Mouse (Mus musculus) layer of hippocampus, postnatal 36 days (tissue): ENCODE measurements around the gene Tmprss9. TPM values are rescaled to one million over a fixed set of nuclear protein-coding genes. Genes with fewer than 3 reads are reported as not detected.

Source experiments
- DNase-seq, 2 experiments: peaks; one replicate each; pipeline ENCODE4 v3.0.0; 2022
- microRNA-seq, 2 experiments: library from miRNA; unstranded; fragments of <30 nt; microRNA quantifications; one replicate each; pipeline ENCODE4 v1.2.0; 2021
- total RNA-seq, 2 experiments: library from RNA; stranded (reverse); gene quantifications; 2 replicates each; pipeline ENCODE4 v1.2.3; 2021

Tmprss9 gene
- total RNA-seq, 2 experiments from 2014 or later: 0.15 to 0.40 TPM

- DNase-seq: no peak
Measured at GRCm38 (mm10) chr10:80938831-80939550, 67.3 kb downstream of the Tmprss9 start.

GRCm38 (mm10) chr10:80939671-80940070 is 68.0 kb downstream of the Tmprss9 start:
- DNase-seq: peak; percentile 65 to 73

GRCm38 (mm10) chr10:80940320-80940987 is 68.8 kb downstream of the Tmprss9 start:
- DNase-seq: no peak

- no peak for DNase-seq
Measured at GRCm38 (mm10) chr10:80940988-80941347, 69.3 kb downstream of the Tmprss9 start.

- DNase-seq: no peak
Measured at GRCm38 (mm10) chr10:80942919-80943318, 71.3 kb downstream of the Tmprss9 start.

GRCm38 (mm10) chr10:80943701-80944100 is 72.1 kb downstream of the Tmprss9 start:
- DNase-seq: no peak

GRCm38 (mm10) chr10:80944231-80944630 is 72.6 kb downstream of the Tmprss9 start:
- DNase-seq: no peak

- no peak for DNase-seq
Measured at GRCm38 (mm10) chr10:80946684-80947437, 75.2 kb downstream of the Tmprss9 start.

- DNase-seq: no peak
Measured at GRCm38 (mm10) chr10:80947802-80948201, 76.2 kb downstream of the Tmprss9 start.

- DNase-seq: no peak
Measured at GRCm38 (mm10) chr10:80948570-80948969, 76.9 kb downstream of the Tmprss9 start.

- no peak for DNase-seq
Measured at GRCm38 (mm10) chr10:80949081-80949480, 77.4 kb downstream of the Tmprss9 start.

Small RNA genes within 50 kb of the gene (microRNA-seq; reads per million reads assigned to microRNA genes)
- gene Mir1982: 4.4 to 5.7 reads per million in 2 experiments

Other genes with a start within 250 kb of the Tmprss9 start
- 100 to 1,000 TPM; 216 to 241 TPM for gene Csnk1g2, start 249.0 kb upstream of the Tmprss9 start, total RNA-seq
- gene Btbd2, start 214.8 kb upstream of the Tmprss9 start, total RNA-seq: 100 to 1,000 TPM; 102 to 106 TPM
- gene Mknk2, start 193.7 kb upstream of the Tmprss9 start, total RNA-seq: 10 to 100 TPM; 44.7 to 52.3 TPM
- 10 to 100 TPM; 16.0 to 16.1 TPM for gene Mob3a, start 169.9 kb upstream of the Tmprss9 start, total RNA-seq
- 10 to 100 TPM; 49.7 to 57.0 TPM for gene Izumo4, start 169.7 kb upstream of the Tmprss9 start, total RNA-seq
- 100 to 1,000 TPM; 142 to 147 TPM for gene Ap3d1, start 129.6 kb upstream of the Tmprss9 start, total RNA-seq
- 10 to 100 TPM; 48.6 to 61.9 TPM for gene Dot1l, start 116.6 kb upstream of the Tmprss9 start, total RNA-seq
- gene Sf3a2, start 73.7 kb upstream of the Tmprss9 start, total RNA-seq: 10 to 100 TPM; 43.8 to 47.1 TPM
- gene Plekhj1, start 73.2 kb upstream of the Tmprss9 start, total RNA-seq: 10 to 100 TPM; 73.8 to 74.5 TPM
- 1 to 10 TPM; 3.9 to 4.2 TPM for gene Amh, start 66.6 kb upstream of the Tmprss9 start, total RNA-seq
- gene Jsrp1, start 58.4 kb upstream of the Tmprss9 start, total RNA-seq: 1 to 10 TPM; 2.3 to 2.5 TPM
- gene Oaz1, start 45.2 kb upstream of the Tmprss9 start, total RNA-seq: 100 to 1,000 TPM; 484 to 486 TPM
- 10 to 100 TPM; 40.1 to 47.7 TPM for gene Lingo3, start 27.8 kb upstream of the Tmprss9 start, total RNA-seq
- 10 to 100 TPM; 40.0 to 47.7 TPM for gene Lsm7, start 16.6 kb upstream of the Tmprss9 start, total RNA-seq
- 10 to 100 TPM; 56.0 to 67.0 TPM for gene Sppl2b, start 16.6 kb upstream of the Tmprss9 start, total RNA-seq
- 100 to 1,000 TPM; 142 to 144 TPM for gene Timm13, start 29.1 kb downstream of the Tmprss9 start, total RNA-seq
- gene Lmnb2, start 46.4 kb downstream of the Tmprss9 start, total RNA-seq: 10 to 100 TPM; 19.6 to 19.7 TPM
- 10 to 100 TPM; 17.7 to 19.1 TPM for gene Gadd45b, start 58.2 kb downstream of the Tmprss9 start, total RNA-seq
- 100 to 1,000 TPM; 161 to 175 TPM for gene Gng7, start 143.1 kb downstream of the Tmprss9 start, total RNA-seq
- 10 to 100 TPM; 96.5 to 98.1 TPM for gene Diras1, start 153.8 kb downstream of the Tmprss9 start, total RNA-seq
- 10 to 100 TPM; 69.6 to 71.4 TPM for gene Slc39a3, start 165.6 kb downstream of the Tmprss9 start, total RNA-seq
- gene Sgta, start 188.3 kb downstream of the Tmprss9 start, total RNA-seq: 100 to 1,000 TPM; 174 to 175 TPM
- 10 to 100 TPM; 48.9 to 55.3 TPM for gene Thop1, start 198.2 kb downstream of the Tmprss9 start, total RNA-seq
- gene Creb3l3, start 227.0 kb downstream of the Tmprss9 start, total RNA-seq: under 1 TPM; 0.52 to 0.71 TPM
- 100 to 1,000 TPM; 132 to 141 TPM for gene Map2k2, start 234.1 kb downstream of the Tmprss9 start, total RNA-seq